Mouse (Mus musculus) midbrain, embryonic 10.5 days (tissue): ENCODE measurements around the gene Gm7073. TPM values are rescaled to one million over a fixed set of nuclear protein-coding genes. Genes with fewer than 3 reads are reported as not detected.

Experiments
- DNase-seq: peaks from one replicate; pipeline ENCODE4 v3.0.0-alpha.2; 2017; ENCODE audit warnings: low spot score
- H3K27ac ChIP-seq: fragments of 300-500 bp; sonication (generic); replicated peaks from 2 replicates; pipeline ENCODE4 v1.5.1; 2016; ENCODE audit warnings: mild to moderate bottlenecking
- H3K27me3 ChIP-seq: fragments of 300-500 bp; sonication (generic); 2 replicates; pipeline ENCODE4 v1.6.1; 2016; ENCODE audit warnings: low read depth, mild to moderate bottlenecking; ENCODE audit not compliant: poor library complexity, severe bottlenecking
- H3K36me3 ChIP-seq: fragments of 300-500 bp; sonication (generic); 2 replicates; pipeline ENCODE4 v1.6.1; 2016; ENCODE audit warnings: mild to moderate bottlenecking, moderate library complexity
- H3K4me1 ChIP-seq: fragments of 300-500 bp; sonication (generic); 2 replicates; pipeline ENCODE4 v1.6.1; 2016
- H3K4me3 ChIP-seq: fragments of 300-500 bp; sonication (generic); 2 replicates; pipeline ENCODE4 v1.5.1; 2016; ENCODE audit warnings: mild to moderate bottlenecking, moderate library complexity
- H3K9me3 ChIP-seq: fragments of 300-500 bp; sonication (generic); replicated peaks from 2 replicates; pipeline ENCODE4 v1.6.1; 2016; ENCODE audit warnings: mild to moderate bottlenecking
- WGBS: fragments of 180-500 bp; shearing (Covaris S2); methylation state at CpG from one replicate; pipeline ENCODE4 v1.1.7; 2016; 5-methylcytosine and 5-hydroxymethylcytosine counted together
- polyA plus RNA-seq: library from polyadenylated mRNA; unstranded; fragments of >200 nt; fragmentation: Nextera tagmentation; extraction: Ambion mirVana; gene quantifications from 2 replicates; pipeline ENCODE4 v1.2.1, GENCODE M21; 2016

Gene Gm7073
- polyA plus RNA-seq = not detected in 2 replicates

- Histone ChIP-seq H3K9me3 (no peaks in the 10 kb centered on the region), H3K27ac (no peak within 1 kb of the TSS), H3K4me3 (no peak within 1 kb of the TSS), H3K4me1 (peaks cover 6% of the 10 kb centered on the region), H3K27me3 (no peaks in the 10 kb centered on the region), H3K36me3 (no peaks in the 10 kb centered on the region)
- DNase-seq = no peak
These were observed at the start of gene Gm7073 for GRCm38 (mm10) chrX:60539149-60539548. TSS of gene Gm7073 (minus strand) at chrX:60539249.

GRCm38 (mm10) chrX:60570539-60570938, 31.5 kb upstream of the Gm7073 start:
- peak overlapping the region; percentile 33; the same call in 1 of the 2 replicates for H3K27ac ChIP-seq
- no peak overlapping the region for H3K4me3 ChIP-seq
- no peaks in the 10 kb centered on the region for H3K36me3 ChIP-seq
- no peaks in the 10 kb centered on the region for H3K9me3 ChIP-seq
- no peaks in the 10 kb centered on the region for H3K27me3 ChIP-seq
- WGBS = 27% methylated on average over 1 of the region's 1 CpGs
- H3K4me1 ChIP-seq = peaks cover 26% of the 10 kb centered on the region
- DNase-seq = no peak

- no peak overlapping the region for H3K4me3 ChIP-seq
- no peaks in the 10 kb centered on the region for H3K27me3 ChIP-seq
- H3K4me1 ChIP-seq = peaks cover 26% of the 10 kb centered on the region
- H3K27ac ChIP-seq = 0 out of 2 replicates have a peak overlapping the region, but pooled peaks have one; percentile 55
- no peaks in the 10 kb centered on the region for H3K36me3 ChIP-seq
- H3K9me3 ChIP-seq = no peaks in the 10 kb centered on the region
- DNase-seq = no peak
These were observed 30.0 kb upstream of the Gm7073 start for GRCm38 (mm10) chrX:60569047-60569446.

- Histone ChIP-seq H3K4me3 (no peak overlapping the region), H3K36me3 (no peaks in the 10 kb centered on the region), H3K27ac (no peak overlapping the region), H3K9me3 (peaks cover 7% of the 10 kb centered on the region; the same call in 1 of the 2 replicates), H3K4me1 (peaks cover 18% of the 10 kb centered on the region), H3K27me3 (no peaks in the 10 kb centered on the region)
- peak; percentile 17 for DNase-seq
- WGBS = 41% methylated on average over 4 of the region's 4 CpGs
These were observed 16.2 kb upstream of the Gm7073 start for GRCm38 (mm10) chrX:60555242-60555641.

- peak overlapping the region; percentile 64 for H3K4me3 ChIP-seq
- 34% methylated on average over 93 of the region's 113 CpGs for WGBS
- 0 out of 2 replicates have a peak, but pooled peaks cover 7% of the 10 kb centered on the region for H3K27me3 ChIP-seq
- no peaks in the 10 kb centered on the region for H3K36me3 ChIP-seq
- peak; percentile 63 for DNase-seq
- peak overlapping the region; percentile 94 for H3K27ac ChIP-seq
- H3K9me3 ChIP-seq = peaks cover 12% of the 10 kb centered on the region; the same call in 1 of the 2 replicates
- H3K4me1 ChIP-seq = peaks cover 24% of the 10 kb centered on the region
These were observed 8.6 kb upstream of the Gm7073 start for GRCm38 (mm10) chrX:60547444-60548304.

- peaks cover 24% of the 10 kb centered on the region for H3K4me1 ChIP-seq
- peak overlapping the region; percentile 94 for H3K27ac ChIP-seq
- 0 out of 2 replicates have a peak, but pooled peaks cover 7% of the 10 kb centered on the region for H3K27me3 ChIP-seq
- DNase-seq = no peak
- H3K9me3 ChIP-seq = peaks cover 12% of the 10 kb centered on the region; the same call in 1 of the 2 replicates
- H3K36me3 ChIP-seq = no peaks in the 10 kb centered on the region
- 28% methylated on average over 16 of the region's 16 CpGs for WGBS
- peak overlapping the region; percentile 64 for H3K4me3 ChIP-seq
These were observed 8.0 kb upstream of the Gm7073 start for GRCm38 (mm10) chrX:60547098-60547443.

GRCm38 (mm10) chrX:60545906-60546305, 6.9 kb upstream of the Gm7073 start:
- H3K27ac ChIP-seq = no peak overlapping the region; the same call in 1 of the 2 replicates
- 30% methylated on average over 3 of the region's 3 CpGs for WGBS

GRCm38 (mm10) chrX:60545444-60545843, 6.4 kb upstream of the Gm7073 start:
- H3K4me3 ChIP-seq = no peak overlapping the region
- H3K36me3 ChIP-seq = no peaks in the 10 kb centered on the region
- 27% methylated on average over 1 of the region's 1 CpGs for WGBS
- no peak overlapping the region; the same call in 1 of the 2 replicates for H3K27ac ChIP-seq
- 0 out of 2 replicates have a peak, but pooled peaks cover 7% of the 10 kb centered on the region for H3K27me3 ChIP-seq
- no peak for DNase-seq
- H3K4me1 ChIP-seq = peaks cover 24% of the 10 kb centered on the region
- H3K9me3 ChIP-seq = peaks cover 7% of the 10 kb centered on the region; the same call in 1 of the 2 replicates

More at GRCm38 (mm10) chrX:60545906-60546305, 6.9 kb upstream of the Gm7073 start:
- 0 out of 2 replicates have a peak, but pooled peaks cover 7% of the 10 kb centered on the region for H3K27me3 ChIP-seq
- no peak overlapping the region for H3K4me3 ChIP-seq
- peaks cover 24% of the 10 kb centered on the region for H3K4me1 ChIP-seq
- no peaks in the 10 kb centered on the region for H3K36me3 ChIP-seq
- DNase-seq = no peak
- H3K9me3 ChIP-seq = peaks cover 11% of the 10 kb centered on the region; the same call in 1 of the 2 replicates

GRCm38 (mm10) chrX:60544098-60544497, 5.0 kb upstream of the Gm7073 start:
- H3K27ac ChIP-seq = no peak overlapping the region
- WGBS = 44% methylated on average over 4 of the region's 4 CpGs

GRCm38 (mm10) chrX:60542901-60543300, 3.9 kb upstream of the Gm7073 start:
- Histone ChIP-seq H3K27me3 (no peaks in the 10 kb centered on the region), H3K36me3 (no peaks in the 10 kb centered on the region), H3K4me3 (no peak overlapping the region), H3K27ac (no peak overlapping the region), H3K9me3 (0 out of 2 replicates have a peak, but pooled peaks cover 2% of the 10 kb centered on the region), H3K4me1 (peaks cover 19% of the 10 kb centered on the region)
- DNase-seq = no peak
- WGBS = 51% methylated on average over 1 of the region's 1 CpGs

More at GRCm38 (mm10) chrX:60544098-60544497, 5.0 kb upstream of the Gm7073 start:
- H3K27me3 ChIP-seq = 0 out of 2 replicates have a peak, but pooled peaks cover 7% of the 10 kb centered on the region
- H3K36me3 ChIP-seq = no peaks in the 10 kb centered on the region
- H3K4me3 ChIP-seq = no peak overlapping the region
- peaks cover 24% of the 10 kb centered on the region for H3K4me1 ChIP-seq
- DNase-seq = peak; percentile 18
- H3K9me3 ChIP-seq = 0 out of 2 replicates have a peak, but pooled peaks cover 2% of the 10 kb centered on the region

- Histone ChIP-seq H3K4me3 (no peak overlapping the region), H3K27ac (no peak overlapping the region), H3K27me3 (no peaks in the 10 kb centered on the region), H3K36me3 (no peaks in the 10 kb centered on the region), H3K9me3 (no peaks in the 10 kb centered on the region), H3K4me1 (no peaks in the 10 kb centered on the region)
- DNase-seq = peak; percentile 47
These were observed 35.1 kb downstream of the Gm7073 start for GRCm38 (mm10) chrX:60503995-60504394.

GRCm38 (mm10) chrX:60497750-60498149, 41.3 kb downstream of the Gm7073 start:
- H3K27ac ChIP-seq = no peak overlapping the region
- no peaks in the 10 kb centered on the region for H3K27me3 ChIP-seq
- 35% methylated on average over 1 of the region's 1 CpGs for WGBS
- DNase-seq = no peak
- no peaks in the 10 kb centered on the region for H3K36me3 ChIP-seq
- H3K9me3 ChIP-seq = no peaks in the 10 kb centered on the region
- H3K4me3 ChIP-seq = no peak overlapping the region
- H3K4me1 ChIP-seq = peaks cover 7% of the 10 kb centered on the region; the same call in 1 of the 2 replicates

GRCm38 (mm10) chrX:60495308-60495707, 43.7 kb downstream of the Gm7073 start:
- Histone ChIP-seq H3K27me3 (no peaks in the 10 kb centered on the region), H3K9me3 (no peaks in the 10 kb centered on the region)

More at GRCm38 (mm10) chrX:60495308-60495707, 43.7 kb downstream of the Gm7073 start:
- DNase-seq = no peak
- Histone ChIP-seq H3K4me1 (peaks cover 7% of the 10 kb centered on the region; the same call in 1 of the 2 replicates), H3K4me3 (no peak overlapping the region), H3K36me3 (no peaks in the 10 kb centered on the region), H3K27ac (no peak overlapping the region)
